Mouse (Mus musculus) embryonic fibroblast, embryonic 13.5 days (primary cell): ENCODE measurements around the gene Cib1. TPM values are rescaled to one million over a fixed set of nuclear protein-coding genes. Genes with fewer than 3 reads are reported as not detected.

Experiments used
- H3K27ac ChIP-seq: 2 replicates; pipeline ENCODE4 v1.5.1; 2012; ENCODE audit warnings: low read length, control low read depth, inconsistent platforms; ENCODE audit not compliant: insufficient read depth
- H3K4me1 ChIP-seq: 2 replicates; pipeline ENCODE4 v1.6.1; 2011; ENCODE audit warnings: low read length; ENCODE audit not compliant: control insufficient read depth, insufficient read depth
- H3K4me3 ChIP-seq: 2 replicates; pipeline ENCODE4 v1.5.1; 2011; ENCODE audit warnings: mild to moderate bottlenecking, control low read depth, low read length; ENCODE audit not compliant: insufficient read depth
- CTCF ChIP-seq: IDR thresholded peaks from 2 replicates; pipeline ENCODE4 v1.5.1; 2011; ENCODE audit warnings: mild to moderate bottlenecking, control low read depth, low read length, moderate library complexity, borderline replicate concordance; ENCODE audit not compliant: insufficient read depth
- POLR2A ChIP-seq: IDR thresholded peaks from 2 replicates; pipeline ENCODE4 v1.6.1; 2011; ENCODE audit warnings: low read depth, mild to moderate bottlenecking, control low read depth, low read length, moderate library complexity
- polyA plus RNA-seq: library from polyadenylated mRNA; stranded (reverse); fragments of >200 nt; gene quantifications from 2 replicates; pipeline ENCODE4 v1.2.4, GENCODE M21; 2011; ENCODE audit warnings: low read depth; ENCODE audit not compliant: missing spikeins, insufficient read length

The Cib1 gene
- polyA plus RNA-seq, 1 experiment: 33.3 TPM

DNA sequence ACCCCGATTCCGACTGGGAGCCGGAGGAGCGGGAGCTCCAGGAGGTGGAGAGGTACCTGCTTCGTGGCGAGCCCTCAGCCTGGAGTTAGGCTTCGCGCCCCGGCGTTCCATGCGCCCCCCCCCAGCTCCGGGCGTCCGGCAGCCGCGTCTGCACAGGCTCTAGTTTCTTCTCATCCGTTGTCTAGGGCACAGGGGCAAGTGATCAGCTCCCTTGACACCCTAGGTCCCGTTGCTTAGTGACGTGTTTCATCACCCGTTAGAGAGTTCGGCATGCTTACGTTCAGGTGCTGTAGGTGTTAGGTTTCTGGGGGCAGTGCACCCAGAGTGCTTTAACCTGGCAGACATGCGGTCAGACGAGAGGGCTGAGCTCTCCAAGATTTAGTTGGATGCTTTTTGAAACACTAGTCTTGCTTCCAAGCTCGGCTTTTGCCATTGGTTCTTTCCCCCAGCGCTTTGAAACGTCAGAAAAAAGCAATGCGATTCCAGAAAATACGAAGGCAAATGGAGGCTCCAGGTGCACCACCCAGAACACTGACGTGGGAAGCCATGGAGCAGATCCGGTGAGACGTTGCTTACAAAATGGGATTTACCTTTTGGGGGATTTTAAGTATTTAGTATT is 28.9 kb upstream of the Cib1 start:
- Histone ChIP-seq H3K4me1 (no peaks in the 10 kb centered on the region; the same call in 1 of the 2 replicates), H3K27ac (0 out of 2 replicates have a peak overlapping the region, but pooled peaks have one; percentile 9), H3K4me3 (peak overlapping the region; percentile 83)
- TF ChIP-seq POLR2A: peak; percentile 34; the same call in 1 of the 2 replicates
- TF ChIP-seq CTCF: no peak

DNA sequence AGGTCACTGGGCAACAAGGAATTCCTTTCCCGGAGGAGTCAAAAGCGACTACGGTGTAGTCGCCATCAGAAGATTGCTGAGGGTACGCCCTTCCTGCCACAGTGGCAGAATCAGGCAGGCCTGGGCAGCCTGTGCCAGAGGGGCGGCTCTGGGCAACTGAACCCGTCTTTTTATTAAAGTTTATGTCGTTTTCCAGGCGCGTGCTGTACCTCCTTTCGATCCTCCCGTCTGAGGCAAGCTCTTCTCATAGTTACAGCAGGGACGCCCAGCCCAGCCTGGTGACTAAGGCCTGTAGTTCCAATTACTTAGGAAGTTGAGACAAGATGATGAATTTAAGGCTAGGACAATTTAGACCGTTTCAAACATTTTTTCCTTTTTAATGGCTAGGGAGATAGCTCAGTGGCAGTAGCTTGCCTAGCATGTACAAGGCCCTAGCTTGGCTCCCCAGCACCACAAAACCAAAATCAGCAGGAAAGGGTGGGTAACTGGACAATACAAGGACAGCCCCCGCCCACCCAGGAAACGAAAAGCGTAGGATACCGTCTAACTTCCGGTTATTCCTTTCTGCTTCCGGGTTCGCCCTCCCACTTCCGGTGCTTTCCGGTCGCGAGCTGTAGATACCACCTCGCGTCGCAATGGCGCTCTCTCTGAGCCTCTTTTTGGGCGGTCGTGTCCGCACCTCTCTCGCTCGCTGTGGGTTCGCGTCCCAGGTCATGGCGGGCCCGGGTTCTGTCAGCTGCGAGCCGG is 28.2 kb upstream of the Cib1 start, which contains the start of gene Ngrn:
Ngrn (plus strand) TSS at position 591 of the 747 bp plus-strand sequence.
- H3K4me1 ChIP-seq: no peaks in the 10 kb centered on the region; the same call in 1 of the 2 replicates
- no peak for TF ChIP-seq CTCF
- TF ChIP-seq POLR2A: peak; percentile 84
- H3K27ac ChIP-seq: 0 out of 2 replicates have a peak within 1 kb of the TSS, but pooled peaks have one; percentile 9
- peak within 1 kb of the TSS; percentile 83 for H3K4me3 ChIP-seq

DNA sequence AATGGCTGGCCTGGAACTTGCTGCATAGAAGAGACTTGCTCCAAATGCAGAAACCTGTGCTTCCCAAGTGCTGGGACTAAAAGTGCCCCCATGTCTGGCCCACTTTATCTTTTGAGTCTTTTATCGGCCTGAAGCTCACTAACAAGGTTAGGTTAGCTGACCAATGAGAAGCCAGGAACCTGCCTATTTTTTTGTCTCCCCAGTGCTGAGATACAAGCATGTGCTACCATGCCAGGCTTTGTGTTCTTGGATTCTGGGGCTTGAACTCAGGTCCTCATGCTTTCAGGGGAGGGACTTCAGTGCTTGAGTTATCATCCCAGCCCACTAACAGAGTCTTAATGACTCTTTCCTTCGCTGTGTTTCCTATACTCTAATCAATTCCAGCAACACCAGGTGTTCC is 25.1 kb upstream of the Cib1 start:
- Histone ChIP-seq H3K4me1 (no peaks in the 10 kb centered on the region; the same call in 1 of the 2 replicates), H3K27ac (no peak overlapping the region), H3K4me3 (no peak overlapping the region)
- TF ChIP-seq CTCF (no peak), POLR2A (no peak)

DNA sequence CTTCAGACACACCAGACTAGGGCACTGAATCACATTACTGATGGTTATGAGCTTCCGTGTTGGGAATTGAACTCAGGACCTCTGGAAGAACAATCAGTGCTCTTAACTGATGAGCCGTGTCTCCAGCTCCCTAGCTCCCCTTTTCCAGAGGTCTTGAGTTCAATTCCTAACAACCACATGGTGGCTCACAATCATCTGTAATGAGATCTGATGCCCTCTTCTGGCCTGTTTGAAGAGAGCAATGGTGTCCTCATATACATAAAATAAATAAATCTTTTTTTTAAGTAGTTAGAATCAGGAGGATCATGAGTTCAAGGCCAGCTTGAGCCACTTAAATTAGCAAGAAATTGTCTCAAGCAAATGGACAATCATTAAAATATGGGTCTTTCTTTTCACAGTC is 23.4 kb upstream of the Cib1 start:
- Histone ChIP-seq H3K4me1 (no peaks in the 10 kb centered on the region), H3K27ac (no peak overlapping the region), H3K4me3 (no peak overlapping the region)
- no peak for TF ChIP-seq POLR2A
- TF ChIP-seq CTCF: no peak

- Histone ChIP-seq H3K4me3 (no peak overlapping the region), H3K4me1 (no peaks in the 10 kb centered on the region), H3K27ac (no peak overlapping the region)
- TF ChIP-seq POLR2A (no peak), CTCF (no peak)
These were observed 20.3 kb upstream of the Cib1 start for GRCm38 (mm10) chr7:80252886-80253285.

DNA sequence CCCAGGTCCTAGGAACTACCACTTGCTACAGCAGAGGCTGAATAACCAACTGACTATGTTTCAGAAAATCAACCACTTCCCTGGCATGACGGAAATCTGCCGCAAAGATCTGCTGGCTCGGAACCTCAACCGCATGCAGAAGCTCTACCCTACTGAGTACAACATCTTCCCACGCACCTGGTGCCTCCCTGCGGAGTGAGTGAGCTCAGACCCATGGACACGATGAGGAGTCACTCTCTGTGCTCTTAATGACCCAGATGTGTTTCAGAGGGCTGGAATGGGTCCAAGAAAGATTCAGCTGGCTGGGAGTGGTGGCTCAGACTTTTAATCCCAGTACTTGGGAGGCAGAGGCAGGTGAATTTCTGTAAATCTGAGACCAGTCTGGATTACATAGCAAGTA is 19.8 kb upstream of the Cib1 start:
- Histone ChIP-seq H3K4me3 (no peak overlapping the region), H3K27ac (no peak overlapping the region), H3K4me1 (no peaks in the 10 kb centered on the region)
- TF ChIP-seq POLR2A (no peak), CTCF (no peak)

- TF ChIP-seq CTCF (no peak), POLR2A (no peak)
- H3K27ac ChIP-seq: no peak overlapping the region
- H3K4me3 ChIP-seq: no peak overlapping the region
These were observed 14.2 kb upstream of the Cib1 start for GRCm38 (mm10) chr7:80246859-80247258.

GRCm38 (mm10) chr7:80246148-80246721 is 13.6 kb upstream of the Cib1 start, which contains the start of gene Ttll13:
Ttll13 (plus strand) TSS chr7:80246376.
- Histone ChIP-seq H3K27ac (no peak within 1 kb of the TSS), H3K4me3 (peak within 1 kb of the TSS; percentile 35), H3K4me1 (no peaks in the 10 kb centered on the region)
- 0 out of 2 replicates have a peak, but pooled peaks have one; percentile 43 for TF ChIP-seq POLR2A
- TF ChIP-seq CTCF: no peak

More at GRCm38 (mm10) chr7:80246859-80247258, 14.2 kb upstream of the Cib1 start:
- H3K4me1 ChIP-seq: no peaks in the 10 kb centered on the region

DNA sequence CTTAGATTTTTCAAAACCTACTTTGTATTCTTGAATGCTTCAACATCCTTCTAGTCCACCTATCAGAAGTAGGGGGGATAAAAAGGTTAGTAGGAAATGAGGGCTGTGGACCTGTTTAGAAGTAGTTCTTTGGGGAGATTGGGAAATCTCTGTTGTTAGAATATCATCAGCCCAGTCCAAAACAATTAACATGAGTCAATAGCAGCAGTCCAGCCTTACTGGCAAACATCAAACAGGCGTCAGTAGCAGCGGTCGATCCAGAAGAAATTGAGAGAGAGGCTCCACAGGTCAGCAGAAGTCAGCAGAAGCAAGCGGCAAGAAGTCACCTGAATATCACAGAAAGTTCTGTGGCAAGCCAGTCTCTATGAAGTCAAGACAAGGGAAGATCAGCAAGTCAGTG is 12.2 kb upstream of the Cib1 start:
- Histone ChIP-seq H3K27ac (no peak overlapping the region), H3K4me1 (no peaks in the 10 kb centered on the region), H3K4me3 (no peak overlapping the region)
- TF ChIP-seq POLR2A: no peak
- TF ChIP-seq CTCF: no peak

DNA sequence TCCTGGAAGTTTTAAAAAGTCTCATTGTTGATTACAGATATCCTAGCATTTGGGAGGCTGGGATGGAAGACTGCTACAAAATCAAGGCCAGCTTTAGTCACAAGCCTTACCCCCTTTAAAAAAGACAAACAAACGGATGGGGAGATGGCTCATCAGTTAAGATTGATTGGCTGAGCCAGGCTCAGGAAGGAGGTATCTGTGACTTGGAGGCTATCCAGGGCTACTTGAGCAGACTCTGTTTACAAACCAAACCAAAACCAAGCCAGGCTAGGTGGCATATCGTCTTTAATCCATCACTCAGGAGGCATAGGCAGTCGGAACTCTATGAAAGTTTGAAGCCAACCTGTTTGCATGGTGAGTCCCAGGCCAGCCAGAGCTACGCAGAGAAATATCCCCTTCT is 9.0 kb upstream of the Cib1 start:
- H3K27ac ChIP-seq: no peak overlapping the region
- TF ChIP-seq POLR2A (no peak), CTCF (no peak)

More for the DNA sequence above, 9.0 kb upstream of the Cib1 start:
- Histone ChIP-seq H3K4me1 (no peaks in the 10 kb centered on the region), H3K4me3 (no peak overlapping the region)
